Mouse (Mus musculus): ENCODE results near the gene Pa2g4. TPM values are rescaled to one million over a fixed set of nuclear protein-coding genes. Genes with fewer than 3 reads are reported as not detected.

Gene Pa2g4
- total RNA-seq, 2 experiments from 2014 or later, result 60.4 to 61.7 TPM

- DNase-seq (ENCODE audit: low spot score in 2 of 2), result no peak
These were observed 57.5 kb downstream of the Pa2g4 start for GRCm38 (mm10) chr10:128508260-128508659.

Small RNAs within 50 kb of the gene (microRNA-seq; reads per million reads assigned to microRNA genes)
- gene Gm47275, result 0 reads per million in 2 experiments
- gene Mir6916, result 0 to 0.20 reads per million in 2 experiments
- gene Mir6917, result 0 to 0.25 reads per million in 2 experiments

Other genes with a start within 250 kb of the Pa2g4 start
- 10 to 100 TPM; 79.5 to 88.1 TPM for gene Cnpy2, start 243.5 kb downstream of the Pa2g4 start, total RNA-seq (2021)
- 100 to 1,000 TPM; 227 to 229 TPM for gene Cs, start 228.3 kb downstream of the Pa2g4 start, total RNA-seq (2021)
- 10 to 100 TPM; 49.5 to 49.7 TPM for gene Coq10a, start 197.0 kb downstream of the Pa2g4 start, total RNA-seq (2021)
- 10 to 100 TPM; 45.4 to 49.6 TPM for gene Ankrd52, start 188.9 kb downstream of the Pa2g4 start, total RNA-seq (2021)
- under 1 TPM in 1 of 2 experiments, not detected in 1; 0.37 TPM for gene Slc39a5, start 164.8 kb downstream of the Pa2g4 start, total RNA-seq (2021)
- 10 to 100 TPM; 96.5 to 98.5 TPM for gene Nabp2, start 154.5 kb downstream of the Pa2g4 start, total RNA-seq (2021)
- 10 to 100 TPM; 74.0 to 76.8 TPM for gene Rnf41, start 154.3 kb downstream of the Pa2g4 start, total RNA-seq (2021)
- 100 to 1,000 TPM; 242 to 261 TPM for gene Smarcc2, start 106.7 kb downstream of the Pa2g4 start, total RNA-seq (2021)
- gene Myl6, start 71.8 kb downstream of the Pa2g4 start, total RNA-seq (2021), result 100 to 1,000 TPM; 526 to 539 TPM
- 10 to 100 TPM; 20.7 to 21.2 TPM for gene Myl6b, start 67.3 kb downstream of the Pa2g4 start, total RNA-seq (2021)
- gene Esyt1, start 40.1 kb downstream of the Pa2g4 start, total RNA-seq (2021), result 1 to 10 TPM; 6.2 to 6.3 TPM
- 10 to 100 TPM; 13.6 to 15.6 TPM for gene Zc3h10, start 18.2 kb downstream of the Pa2g4 start, total RNA-seq (2021)
- 1,000 to 10,000 TPM; 1,532 to 1,582 TPM for gene Rpl41, start 16.7 kb downstream of the Pa2g4 start, total RNA-seq (2021)
- gene Erbb3, start 23.7 kb upstream of the Pa2g4 start, total RNA-seq (2021), result 1 to 10 TPM; 7.1 to 7.5 TPM
- gene Rps26, start 60.8 kb upstream of the Pa2g4 start, total RNA-seq (2021), result 100 to 1,000 TPM; 273 to 330 TPM
- gene Ikzf4, start 80.0 kb upstream of the Pa2g4 start, total RNA-seq (2021), result 10 to 100 TPM; 15.5 to 16.5 TPM
- gene Suox, start 108.1 kb upstream of the Pa2g4 start, total RNA-seq (2021), result 10 to 100 TPM; 12.8 to 13.9 TPM
- 100 to 1,000 TPM; 133 to 138 TPM for gene Rab5b, start 130.3 kb upstream of the Pa2g4 start, total RNA-seq (2021)
- under 1 TPM; 0.20 to 0.25 TPM for gene Pmel, start 138.2 kb upstream of the Pa2g4 start, total RNA-seq (2021)
- 1 to 10 TPM; 1.4 to 2.6 TPM for gene Cdk2, start 139.0 kb upstream of the Pa2g4 start, total RNA-seq (2021)
- 10 to 100 TPM; 10.9 to 12.8 TPM for gene Dgka, start 178.9 kb upstream of the Pa2g4 start, total RNA-seq (2021)
- 10 to 100 TPM; 25.1 to 26.2 TPM for gene Pym1, start 181.9 kb upstream of the Pa2g4 start, total RNA-seq (2021)
- gene Mmp19, start 224.9 kb upstream of the Pa2g4 start, total RNA-seq (2021), result under 1 TPM; 0.43 to 0.50 TPM
- gene Dnajc14, start 238.1 kb upstream of the Pa2g4 start, total RNA-seq (2021), result 10 to 100 TPM; 63.8 to 64.8 TPM
- gene Tmem198b, start 238.4 kb upstream of the Pa2g4 start, total RNA-seq (2021), result 1 to 10 TPM; 7.9 to 8.1 TPM